Mouse (Mus musculus) limb, embryonic 12.5 days (tissue): ENCODE results near the gene Cd46. TPM values are rescaled to one million over a fixed set of nuclear protein-coding genes. Genes with fewer than 3 reads are reported as not detected.

Experiments used
- ATAC-seq: fragments of 200-750 bp; cut with Nextera tagmentation; 2 replicates; pipeline ENCODE4 v1.8.0; 2017; ENCODE audit warnings: low read depth, moderate TSS enrichment; ENCODE audit not compliant: insufficient number of reproducible peaks, insufficient read depth, low FRiP score, low TSS enrichment
- H3K27ac ChIP-seq: fragments of 300-500 bp; sonication (generic); 2 replicates; pipeline ENCODE4 v1.5.1; 2016; ENCODE audit warnings: mild to moderate bottlenecking, moderate library complexity
- H3K27me3 ChIP-seq: fragments of 300-500 bp; sonication (generic); 2 replicates; pipeline ENCODE4 v1.6.1; 2016; ENCODE audit warnings: mild to moderate bottlenecking, moderate library complexity
- H3K36me3 ChIP-seq: fragments of 300-500 bp; sonication (generic); 2 replicates; pipeline ENCODE4 v1.6.1; 2016; ENCODE audit warnings: mild to moderate bottlenecking, moderate library complexity
- H3K4me1 ChIP-seq: fragments of 300-500 bp; sonication (generic); replicated peaks from 2 replicates; pipeline ENCODE4 v1.6.1; 2016
- H3K4me2 ChIP-seq: fragments of 300-500 bp; sonication (generic); 2 replicates; pipeline ENCODE4 v1.6.1; 2016; ENCODE audit warnings: mild to moderate bottlenecking, moderate library complexity
- H3K4me3 ChIP-seq: fragments of 300-500 bp; sonication (generic); replicated peaks from 2 replicates; pipeline ENCODE4 v1.5.1; 2016; ENCODE audit warnings: mild to moderate bottlenecking
- H3K9ac ChIP-seq: fragments of 300-500 bp; sonication (generic); replicated peaks from 2 replicates; pipeline ENCODE4 v1.6.1; 2016; ENCODE audit warnings: mild to moderate bottlenecking, moderate library complexity
- H3K9me3 ChIP-seq: fragments of 300-500 bp; sonication (generic); 2 replicates; pipeline ENCODE4 v1.6.1; 2016; ENCODE audit warnings: mild to moderate bottlenecking, moderate library complexity
- WGBS: fragments of 180-500 bp; shearing (Covaris S2); methylation state at CpG from one replicate; pipeline ENCODE4 v1.1.7; 2016; 5-methylcytosine and 5-hydroxymethylcytosine counted together
- polyA plus RNA-seq: library from polyadenylated mRNA; unstranded; fragments of >200 nt; fragmentation: Nextera tagmentation; extraction: Ambion mirVana; gene quantifications from 2 replicates; pipeline ENCODE4 v1.2.1, GENCODE M21; 2016

Cd46 gene
- 0.73 and 0.78 TPM in 2 replicates for polyA plus RNA-seq

- H3K27me3 ChIP-seq: no peaks in the 10 kb centered on the region
- peak within 1 kb of the TSS; percentile 65 for H3K4me2 ChIP-seq
- peak; percentile 95 for ATAC-seq
- H3K9me3 ChIP-seq: no peaks in the 10 kb centered on the region
- peaks cover 9% of the 10 kb centered on the region; the same call in 1 of the 2 replicates for H3K36me3 ChIP-seq
- 2% methylated on average over 14 of the region's 14 CpGs for WGBS
- peak within 1 kb of the TSS; percentile 23; the same call in 1 of the 2 replicates for H3K9ac ChIP-seq
- peak within 1 kb of the TSS; percentile 39 for H3K4me3 ChIP-seq
- H3K27ac ChIP-seq: 0 out of 2 replicates have a peak within 1 kb of the TSS, but pooled peaks have one; percentile 2
- peaks cover 8% of the 10 kb centered on the region; the same call in 1 of the 2 replicates for H3K4me1 ChIP-seq
Measured at GRCm38 (mm10) chr1:195092220-195092720, at the start of gene Cd46. TSS of gene Cd46 (minus strand) at chr1:195092249.

GRCm38 (mm10) chr1:195132070-195132469 lies 40.0 kb upstream of the Cd46 start:
- H3K4me1 ChIP-seq: 0 out of 2 replicates have a peak, but pooled peaks cover 3% of the 10 kb centered on the region
- no peak overlapping the region for H3K9ac ChIP-seq
- no peak overlapping the region for H3K4me3 ChIP-seq
- no peak for ATAC-seq
- no peaks in the 10 kb centered on the region for H3K27me3 ChIP-seq
- no peak overlapping the region for H3K27ac ChIP-seq
- H3K36me3 ChIP-seq: peaks cover 12% of the 10 kb centered on the region
- no peaks in the 10 kb centered on the region for H3K9me3 ChIP-seq
- peak overlapping the region; percentile 52 for H3K4me2 ChIP-seq
- WGBS: 63% methylated on average over 3 of the region's 3 CpGs

GRCm38 (mm10) chr1:195131675-195132015 lies 39.6 kb upstream of the Cd46 start:
- H3K9ac ChIP-seq: peak overlapping the region; percentile 75; the same call in 1 of the 2 replicates
- ATAC-seq: no peak
- peak overlapping the region; percentile 97 for H3K27ac ChIP-seq

DNA sequence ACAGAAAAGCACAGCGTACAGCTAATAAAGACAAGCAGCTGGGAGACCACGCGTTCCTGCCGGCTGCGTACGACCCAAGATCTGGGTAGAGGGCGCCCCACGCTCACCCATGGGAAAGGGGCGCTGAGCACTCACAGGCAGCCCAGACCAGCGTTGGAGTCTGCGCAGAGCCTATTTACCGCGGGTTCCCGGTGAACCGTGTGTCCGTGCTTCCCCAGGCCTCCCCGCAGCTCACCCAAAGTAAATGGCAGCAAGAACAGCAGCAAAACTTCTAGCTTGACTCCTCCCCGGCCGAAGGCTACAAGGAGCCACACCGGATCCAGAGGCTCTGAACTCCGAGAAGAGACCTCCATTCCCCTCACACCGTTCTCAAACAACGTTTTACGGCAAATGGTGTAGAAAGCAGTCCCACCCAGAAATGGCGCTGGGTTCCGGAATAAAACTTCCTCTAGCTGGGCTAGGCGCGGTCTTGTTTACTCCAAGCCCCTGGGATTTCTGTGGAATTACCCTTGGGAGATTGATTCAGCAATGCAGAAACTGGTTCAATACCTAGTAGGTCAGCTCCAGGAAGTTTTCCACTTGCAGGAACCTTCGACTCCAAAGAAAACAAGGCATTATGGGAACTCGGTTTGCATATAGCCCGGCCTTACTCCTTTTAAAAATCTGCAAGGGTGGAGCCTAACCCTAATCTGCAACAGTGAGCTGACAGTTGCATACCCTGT lies 39.1 kb upstream of the Cd46 start, which contains the start of gene Cr1l:
TSS of gene Cr1l (minus strand) at position 634 of the 722 bp plus-strand sequence.
- peak; percentile 98 for ATAC-seq
- H3K27ac ChIP-seq: peak within 1 kb of the TSS; percentile 97
- peaks cover 14% of the 10 kb centered on the region for H3K36me3 ChIP-seq
- H3K4me2 ChIP-seq: peak within 1 kb of the TSS; percentile 52
- H3K9me3 ChIP-seq: no peaks in the 10 kb centered on the region
- 0 out of 2 replicates have a peak, but pooled peaks cover 3% of the 10 kb centered on the region for H3K4me1 ChIP-seq
- peak within 1 kb of the TSS; percentile 75 for H3K9ac ChIP-seq
- WGBS: 0% methylated on average over 31 of the region's 31 CpGs
- H3K4me3 ChIP-seq: peak within 1 kb of the TSS; percentile 58
- no peaks in the 10 kb centered on the region for H3K27me3 ChIP-seq

More at GRCm38 (mm10) chr1:195131675-195132015, 39.6 kb upstream of the Cd46 start:
- Histone ChIP-seq H3K4me3 (peak overlapping the region; percentile 58), H3K27me3 (no peaks in the 10 kb centered on the region), H3K9me3 (no peaks in the 10 kb centered on the region), H3K4me1 (0 out of 2 replicates have a peak, but pooled peaks cover 3% of the 10 kb centered on the region), H3K36me3 (peaks cover 14% of the 10 kb centered on the region), H3K4me2 (peak overlapping the region; percentile 52)
- 35% methylated on average over 4 of the region's 4 CpGs for WGBS

- WGBS: 28% methylated on average over 2 of the region's 2 CpGs
- Histone ChIP-seq H3K4me3 (peak overlapping the region; percentile 58), H3K36me3 (peaks cover 17% of the 10 kb centered on the region), H3K4me2 (peak overlapping the region; percentile 52), H3K27ac (peak overlapping the region; percentile 97; the same call in 1 of the 2 replicates), H3K4me1 (0 out of 2 replicates have a peak, but pooled peaks cover 3% of the 10 kb centered on the region), H3K9me3 (no peaks in the 10 kb centered on the region), H3K9ac (peak overlapping the region; percentile 75), H3K27me3 (no peaks in the 10 kb centered on the region)
- no peak for ATAC-seq
Measured at GRCm38 (mm10) chr1:195130479-195130878, 38.4 kb upstream of the Cd46 start.

DNA sequence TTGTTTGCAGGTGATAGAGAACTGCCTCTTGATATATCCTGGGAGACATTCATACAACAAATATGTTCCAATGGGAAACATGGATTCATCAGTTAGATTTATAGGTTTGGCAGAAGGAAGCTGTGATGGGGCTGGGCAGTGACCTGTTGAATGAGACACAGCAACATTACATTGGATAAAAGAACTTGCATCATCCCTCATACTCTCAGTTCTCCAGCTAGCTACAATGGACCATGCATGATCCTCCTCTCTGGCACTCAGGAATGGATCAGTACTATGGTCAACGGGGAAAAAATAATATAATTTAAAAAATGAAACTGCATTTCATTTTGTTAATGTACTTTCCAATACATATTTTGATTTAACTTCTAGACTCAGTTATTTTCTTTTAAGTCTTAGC lies 37.8 kb upstream of the Cd46 start:
- H3K9me3 ChIP-seq: no peaks in the 10 kb centered on the region
- H3K36me3 ChIP-seq: peaks cover 20% of the 10 kb centered on the region
- no peak for ATAC-seq
- no peaks in the 10 kb centered on the region for H3K27me3 ChIP-seq
- WGBS: 87% methylated on average over 1 of the region's 1 CpGs
- H3K27ac ChIP-seq: no peak overlapping the region
- H3K9ac ChIP-seq: no peak overlapping the region
- no peak overlapping the region for H3K4me3 ChIP-seq
- 0 out of 2 replicates have a peak, but pooled peaks cover 3% of the 10 kb centered on the region for H3K4me1 ChIP-seq
- peak overlapping the region; percentile 31 for H3K4me2 ChIP-seq

GRCm38 (mm10) chr1:195114414-195114813 lies 22.4 kb upstream of the Cd46 start:
- no peaks in the 10 kb centered on the region for H3K9me3 ChIP-seq
- no peak overlapping the region for H3K9ac ChIP-seq
- no peaks in the 10 kb centered on the region for H3K27me3 ChIP-seq
- no peaks in the 10 kb centered on the region for H3K4me1 ChIP-seq
- H3K4me2 ChIP-seq: no peak overlapping the region
- no peak overlapping the region for H3K27ac ChIP-seq
- WGBS: 91% methylated on average over 1 of the region's 1 CpGs
- peaks cover 59% of the 10 kb centered on the region for H3K36me3 ChIP-seq
- no peak overlapping the region for H3K4me3 ChIP-seq
- no peak for ATAC-seq

GRCm38 (mm10) chr1:195113621-195114020 lies 21.6 kb upstream of the Cd46 start:
- H3K4me3 ChIP-seq: no peak overlapping the region
- H3K27me3 ChIP-seq: no peaks in the 10 kb centered on the region
- H3K36me3 ChIP-seq: peaks cover 59% of the 10 kb centered on the region
- ATAC-seq: no peak
- WGBS: 94% methylated on average over 4 of the region's 4 CpGs
- H3K27ac ChIP-seq: no peak overlapping the region
- no peak overlapping the region for H3K4me2 ChIP-seq
- no peaks in the 10 kb centered on the region for H3K9me3 ChIP-seq
- no peaks in the 10 kb centered on the region for H3K4me1 ChIP-seq
- no peak overlapping the region for H3K9ac ChIP-seq

GRCm38 (mm10) chr1:195100693-195101092 lies 8.6 kb upstream of the Cd46 start:
- ATAC-seq: no peak
- Histone ChIP-seq H3K9ac (no peak overlapping the region), H3K4me1 (no peaks in the 10 kb centered on the region), H3K27ac (no peak overlapping the region), H3K4me3 (no peak overlapping the region), H3K27me3 (no peaks in the 10 kb centered on the region), H3K4me2 (no peak overlapping the region), H3K9me3 (no peaks in the 10 kb centered on the region), H3K36me3 (peaks cover 53% of the 10 kb centered on the region)
- WGBS: 43% methylated on average over 4 of the region's 4 CpGs

DNA sequence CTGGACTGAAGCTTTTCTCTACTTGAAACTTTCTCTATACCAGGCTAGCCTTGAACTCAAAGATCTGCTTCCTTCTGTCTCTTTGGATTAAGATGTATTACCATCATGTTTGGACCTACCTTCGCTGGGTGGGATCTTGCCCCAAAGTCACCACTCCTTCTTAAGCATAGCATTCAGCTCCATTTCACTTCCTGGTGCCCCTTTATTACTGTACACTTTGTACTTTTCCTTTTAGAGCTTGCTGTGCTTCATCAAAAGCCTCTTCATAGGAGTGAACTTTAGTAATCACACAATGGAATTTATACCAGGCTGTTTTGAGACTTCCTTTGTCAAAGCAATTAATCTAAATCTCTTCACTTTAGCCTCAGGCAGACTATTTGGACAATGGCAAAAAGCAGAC lies 6.0 kb upstream of the Cd46 start:
- 90% methylated on average over 1 of the region's 1 CpGs for WGBS
- Histone ChIP-seq H3K36me3 (peaks cover 35% of the 10 kb centered on the region; the same call in 1 of the 2 replicates), H3K9me3 (no peaks in the 10 kb centered on the region), H3K4me3 (no peak overlapping the region), H3K27me3 (no peaks in the 10 kb centered on the region), H3K4me2 (no peak overlapping the region), H3K9ac (no peak overlapping the region), H3K27ac (no peak overlapping the region), H3K4me1 (no peaks in the 10 kb centered on the region)
- no peak for ATAC-seq

DNA sequence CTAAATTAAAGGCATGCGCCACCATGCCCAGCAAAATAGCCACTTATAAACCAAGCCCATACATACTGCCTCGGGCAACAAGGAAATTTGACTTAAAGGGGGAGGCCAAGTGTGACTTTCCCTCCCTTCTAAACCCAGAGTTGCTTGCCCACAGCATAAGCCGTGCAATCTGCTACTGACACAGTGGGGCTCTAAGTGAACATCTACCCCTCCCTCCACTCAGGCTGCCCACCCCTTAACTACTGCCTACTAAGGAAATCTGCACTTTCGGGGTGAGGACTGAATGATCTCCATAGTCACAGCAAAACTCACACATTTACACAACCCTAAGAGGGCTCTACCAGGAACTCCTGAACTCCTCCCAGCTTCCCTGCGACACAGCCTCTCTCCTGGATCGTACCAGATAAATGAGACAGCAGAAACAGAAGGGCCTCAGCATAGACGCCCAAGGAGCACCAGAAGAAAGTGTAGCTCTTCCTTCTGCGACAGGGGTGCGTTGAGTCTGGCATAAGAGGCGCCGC lies 290 bp downstream of the Cd46 start:
- Histone ChIP-seq H3K27me3 (no peaks in the 10 kb centered on the region), H3K4me2 (peak overlapping the region; percentile 65), H3K36me3 (peaks cover 6% of the 10 kb centered on the region; the same call in 1 of the 2 replicates), H3K4me1 (peaks cover 8% of the 10 kb centered on the region; the same call in 1 of the 2 replicates), H3K27ac (no peak overlapping the region), H3K4me3 (peak overlapping the region; percentile 39), H3K9me3 (no peaks in the 10 kb centered on the region), H3K9ac (peak overlapping the region; percentile 23; the same call in 1 of the 2 replicates)
- 21% methylated on average over 11 of the region's 11 CpGs for WGBS
- ATAC-seq: peak; percentile 69
